Comparison of ENCODE assay signal across 9 mouse cellular contexts in genomic region chrX:102059437-102059836, GRCm38 (mm10). TPM values are rescaled to one million over a fixed set of nuclear protein-coding genes. Genes with fewer than 3 reads are reported as not detected.
DNase-seq lines count a peak whose midpoint lies in the region; ATAC-seq and TF ChIP-seq lines count a peak whose summit lies in the region.
"Had no signal": no experiment of that assay in that cellular context is flagged by ENCODE, and none has a peak within 500 bp of the region (broad histone marks: within the 10 kb centered on the region; RNA-seq: fewer than 3 reads in every experiment).

No protein-coding gene starts in this region.

- H3K27me3 ChIP-seq in splenic B cell, adult 2 months (ENCODE audit: control insufficient read depth, insufficient read depth, low read length, poor library complexity, severe bottlenecking): no peaks in the 10 kb centered on the region
- H3K27me3 ChIP-seq in forebrain, embryonic 16.5 days (replicated peaks; ENCODE audit: control insufficient read depth, insufficient read depth, low read length): no peaks in the 10 kb centered on the region

- peak; percentile 24 for DNase-seq in adrenal gland, postnatal 14 days
- no peak for DNase-seq in adrenal gland, adult 8-10 months
- DNase-seq in lung, adult 2 months: no peak
- DNase-seq in lung, adult 18-20 months: no peak
- DNase-seq in liver: peak; percentile 63
- peak; percentile 68 for DNase-seq in splenic B cell, adult 2 months (ENCODE audit: low read depth, low spot score)
- DNase-seq in spleen, postnatal 14 days (ENCODE audit: low spot score in 2 of 2): no peak

- no peak overlapping the region for H3K4me3 ChIP-seq in lung, adult 2 months (replicated peaks; ENCODE audit: extremely low read depth, low read depth, low read length)
- no peak overlapping the region for H3K4me3 ChIP-seq in forebrain, embryonic 16.5 days (replicated peaks; ENCODE audit: low read length)
- H3K4me3 ChIP-seq: megakaryocyte, embryonic 14.5 days had no signal

- H3K27ac ChIP-seq in forebrain, embryonic 16.5 days (ENCODE audit: low read length): no peak overlapping the region

- 54% methylated on average over 9 of the region's 9 CpGs for WGBS in lung, adult 2 months
- 63% methylated on average over 9 of the region's 9 CpGs for WGBS in forebrain, embryonic 16.5 days

- no peak overlapping the region for H3K9ac ChIP-seq in forebrain, embryonic 16.5 days (replicated peaks; ENCODE audit: low read depth, low read length)

- H3K36me3 ChIP-seq in splenic B cell, adult 2 months (ENCODE audit: control insufficient read depth, insufficient read depth, low read length, poor library complexity, severe bottlenecking): no peaks in the 10 kb centered on the region
- H3K36me3 ChIP-seq in forebrain, embryonic 16.5 days (ENCODE audit: control insufficient read depth, insufficient read depth): no peaks in the 10 kb centered on the region

- H3K9me3 ChIP-seq in forebrain, embryonic 16.5 days (ENCODE audit: control insufficient read depth, low read length): no peaks in the 10 kb centered on the region
- H3K9me3 ChIP-seq: megakaryocyte, embryonic 14.5 days had no signal

- peaks cover 13% of the 10 kb centered on the region for H3K4me1 ChIP-seq in lung, adult 2 months (ENCODE audit: control insufficient read depth, insufficient read depth, low read length)
- H3K4me1 ChIP-seq in forebrain, embryonic 16.5 days (replicated peaks; ENCODE audit: control insufficient read depth, insufficient read depth, low read length): no peaks in the 10 kb centered on the region

- no peak overlapping the region for H3K4me2 ChIP-seq in forebrain, embryonic 16.5 days (ENCODE audit: low read length)

- TF ChIP-seq CTCF in lung, adult 2 months (IDR thresholded peaks at IDR 0.05; ENCODE audit: insufficient read depth, low read length): peak; percentile 33

- ATAC-seq in forebrain, embryonic 16.5 days: no peak

- TF ChIP-seq POLR2A in lung, adult 2 months (IDR thresholded peaks at IDR 0.05; ENCODE audit: borderline replicate concordance, extremely low read depth, low read depth, low read length): no peak

RNA-seq across cellular contexts. Expression of gene Rtl5, which starts 11.7 kb away (rescaled TPM):
- total RNA-seq in adrenal gland, postnatal 14 days (2021): 7.8 and 11.4 TPM in 2 replicates
- 10 to 100 TPM in 2 of 4 experiments, 1 to 10 TPM in 2; 7.8 to 15.2 (median 11.5) TPM for total RNA-seq in adrenal gland, adult 8-10 months (2022)
- 5.3 and 6.8 TPM in 2 replicates for polyA plus RNA-seq in lung, adult 2 months (2012; rRNA removed)
- polyA plus RNA-seq in forebrain, embryonic 16.5 days (2015; fragmentation: Nextera tagmentation; extraction: Ambion mirVana): 4.5 and 10.4 TPM in 2 replicates

RNA-seq across cellular contexts. Expression of gene Pin4, which starts 59.8 kb away (rescaled TPM):
- total RNA-seq in adrenal gland, postnatal 14 days (2021): 68.7 and 82.7 TPM in 2 replicates
- total RNA-seq in adrenal gland, adult 8-10 months (2022): 10 to 100 TPM; 17.4 to 90.6 (median 27.7) TPM
- 0.96 and 1.1 TPM in 2 replicates for polyA plus RNA-seq in lung, adult 2 months (2012; rRNA removed)
- 45.1 and 56.2 TPM in 2 replicates for polyA plus RNA-seq in forebrain, embryonic 16.5 days (2015; fragmentation: Nextera tagmentation; extraction: Ambion mirVana)

Comparison
In these comparisons a context has a peak if more than half of its experiments do, and no peak if none do; other contexts are left out.
1. DNase-seq: peak in adrenal gland, postnatal 14 days (single experiment), liver (single experiment) and splenic B cell, adult 2 months (single experiment); none in adrenal gland, adult 8-10 months (single experiment), lung, adult 2 months (single experiment), lung, adult 18-20 months (0 of 2) and spleen, postnatal 14 days (0 of 2).